Mouse (Mus musculus): ENCODE measurements around the gene Sftpa1. TPM values are rescaled to one million over a fixed set of nuclear protein-coding genes. Genes with fewer than 3 reads are reported as not detected.
A peak's percentile ranks its signal among the peaks of the same experiment; 100 is the strongest.

The Sftpa1 gene
- polyA plus RNA-seq, 1 experiment from 2014 or later = 4,929 TPM

- Histone ChIP-seq H3K27me3 (replicated peaks; ENCODE audit: insufficient read depth, low read length) (no peaks in the 10 kb centered on the region), H3K9me3 (ENCODE audit: low read length) (no peaks in the 10 kb centered on the region), H3K4me2 (replicated peaks; ENCODE audit: low read depth, low read length) (no peak overlapping the region), H3K4me1 (ENCODE audit: insufficient read depth, low read depth, low read length) (no peaks in the 10 kb centered on the region; the same call in 1 of the 2 replicates), H3K36me3 (ENCODE audit: insufficient read depth, low read length) (no peaks in the 10 kb centered on the region), H3K27ac (ENCODE audit: low read length) (peak overlapping the region; percentile 69), H3K9ac (replicated peaks; ENCODE audit: low read depth) (no peak overlapping the region), H3K4me3 (ENCODE audit: low read depth, low read length) (no peak overlapping the region)
- DNase-seq (ENCODE audit: low spot score) (peak; percentile 32), ATAC-seq (peak; percentile 71)
- TF ChIP-seq CTCF (IDR thresholded peaks at IDR 0.05) (no peak), EP300 (IDR thresholded peaks at IDR 0.05) (peak; percentile 77)
- WGBS = 28% methylated on average over 3 of the region's 3 CpGs
Measured at GRCm38 (mm10) chr14:41146922-41147321, 15.3 kb downstream of the Sftpa1 start.

- peak; percentile 36 for DNase-seq (ENCODE audit: low spot score)
- Histone ChIP-seq H3K4me1 (ENCODE audit: insufficient read depth, low read depth, low read length) (no peaks in the 10 kb centered on the region; the same call in 1 of the 2 replicates), H3K36me3 (ENCODE audit: insufficient read depth, low read length) (no peaks in the 10 kb centered on the region), H3K27ac (ENCODE audit: low read length) (peak overlapping the region; percentile 69), H3K9me3 (ENCODE audit: low read length) (no peaks in the 10 kb centered on the region), H3K4me2 (replicated peaks; ENCODE audit: low read depth, low read length) (no peak overlapping the region), H3K4me3 (ENCODE audit: low read depth, low read length) (no peak overlapping the region), H3K27me3 (replicated peaks; ENCODE audit: insufficient read depth, low read length) (no peaks in the 10 kb centered on the region), H3K9ac (replicated peaks; ENCODE audit: low read depth) (no peak overlapping the region)
- TF ChIP-seq CTCF (IDR thresholded peaks at IDR 0.05) = no peak
- no peak for TF ChIP-seq EP300 (IDR thresholded peaks at IDR 0.05)
- peak; percentile 48 for ATAC-seq
- 51% methylated on average over 2 of the region's 2 CpGs for WGBS
Measured at GRCm38 (mm10) chr14:41147356-41147755, 15.8 kb downstream of the Sftpa1 start.

- no peaks in the 10 kb centered on the region for H3K27me3 ChIP-seq (replicated peaks; ENCODE audit: insufficient read depth, low read length)
- no peaks in the 10 kb centered on the region for H3K36me3 ChIP-seq (ENCODE audit: insufficient read depth, low read length)
- H3K4me3 ChIP-seq (ENCODE audit: low read depth, low read length) = no peak within 1 kb of the TSS
- DNase-seq (ENCODE audit: low spot score) (no peak), ATAC-seq (no peak)
- H3K9me3 ChIP-seq (ENCODE audit: low read length) = no peaks in the 10 kb centered on the region
- no peaks in the 10 kb centered on the region; the same call in 1 of the 2 replicates for H3K4me1 ChIP-seq (ENCODE audit: insufficient read depth, low read depth, low read length)
- 77% methylated on average over 7 of the region's 7 CpGs for WGBS
- no peak within 1 kb of the TSS for H3K9ac ChIP-seq (replicated peaks; ENCODE audit: low read depth)
- no peak within 1 kb of the TSS for H3K4me2 ChIP-seq (replicated peaks; ENCODE audit: low read depth, low read length)
- TF ChIP-seq EP300 (IDR thresholded peaks at IDR 0.05) = no peak
- no peak for TF ChIP-seq CTCF (IDR thresholded peaks at IDR 0.05)
- no peak within 1 kb of the TSS for H3K27ac ChIP-seq (ENCODE audit: low read length)
Measured at GRCm38 (mm10) chr14:41151220-41151898, 19.8 kb downstream of the Sftpa1 start, which contains the start of gene Mbl1. Gene Mbl1, plus strand, starts transcription at chr14:41151458.

- Histone ChIP-seq H3K36me3 (ENCODE audit: insufficient read depth, low read length) (no peaks in the 10 kb centered on the region), H3K27ac (ENCODE audit: low read length) (no peak overlapping the region), H3K9me3 (ENCODE audit: low read length) (no peaks in the 10 kb centered on the region), H3K9ac (replicated peaks; ENCODE audit: low read depth) (no peak overlapping the region), H3K4me3 (ENCODE audit: low read depth, low read length) (no peak overlapping the region), H3K27me3 (replicated peaks; ENCODE audit: insufficient read depth, low read length) (no peaks in the 10 kb centered on the region), H3K4me1 (ENCODE audit: insufficient read depth, low read depth, low read length) (no peaks in the 10 kb centered on the region), H3K4me2 (replicated peaks; ENCODE audit: low read depth, low read length) (no peak overlapping the region)
- no peak for DNase-seq (ENCODE audit: low spot score)
- ATAC-seq = no peak
- TF ChIP-seq EP300 (IDR thresholded peaks at IDR 0.05) = no peak
- TF ChIP-seq CTCF (IDR thresholded peaks at IDR 0.05) = no peak
- 53% methylated on average over 4 of the region's 4 CpGs for WGBS
Measured at GRCm38 (mm10) chr14:41160076-41160475, 28.5 kb downstream of the Sftpa1 start.

- ATAC-seq = 0 out of 2 replicates have a peak, but pooled peaks have one; percentile 16
- Histone ChIP-seq H3K36me3 (ENCODE audit: insufficient read depth, low read length) (no peaks in the 10 kb centered on the region), H3K27ac (ENCODE audit: low read length) (no peak overlapping the region), H3K9me3 (ENCODE audit: low read length) (no peaks in the 10 kb centered on the region), H3K4me1 (ENCODE audit: insufficient read depth, low read depth, low read length) (no peaks in the 10 kb centered on the region), H3K27me3 (replicated peaks; ENCODE audit: insufficient read depth, low read length) (no peaks in the 10 kb centered on the region), H3K4me2 (replicated peaks; ENCODE audit: low read depth, low read length) (no peak overlapping the region), H3K9ac (replicated peaks; ENCODE audit: low read depth) (no peak overlapping the region), H3K4me3 (ENCODE audit: low read depth, low read length) (no peak overlapping the region)
- 14% methylated on average over 1 of the region's 1 CpGs for WGBS
- DNase-seq (ENCODE audit: low spot score) = no peak
- TF ChIP-seq CTCF (IDR thresholded peaks at IDR 0.05) = no peak
- TF ChIP-seq EP300 (IDR thresholded peaks at IDR 0.05) = no peak
Measured at GRCm38 (mm10) chr14:41160743-41161142, 29.2 kb downstream of the Sftpa1 start.

- DNase-seq (ENCODE audit: low spot score) = peak; percentile 53
Measured at GRCm38 (mm10) chr14:41162663-41163062, 31.1 kb downstream of the Sftpa1 start.

More at GRCm38 (mm10) chr14:41162663-41163062, 31.1 kb downstream of the Sftpa1 start:
- H3K4me2 ChIP-seq (replicated peaks; ENCODE audit: low read depth, low read length) = no peak overlapping the region
- no peak overlapping the region for H3K4me3 ChIP-seq (ENCODE audit: low read depth, low read length)
- TF ChIP-seq CTCF (IDR thresholded peaks at IDR 0.05) = peak; percentile 84
- TF ChIP-seq EP300 (IDR thresholded peaks at IDR 0.05) = no peak
- H3K9ac ChIP-seq (replicated peaks; ENCODE audit: low read depth) = no peak overlapping the region
- no peaks in the 10 kb centered on the region for H3K36me3 ChIP-seq (ENCODE audit: insufficient read depth, low read length)
- WGBS = 18% methylated on average over 2 of the region's 2 CpGs
- H3K4me1 ChIP-seq (ENCODE audit: insufficient read depth, low read depth, low read length) = no peaks in the 10 kb centered on the region
- H3K9me3 ChIP-seq (ENCODE audit: low read length) = no peaks in the 10 kb centered on the region
- H3K27me3 ChIP-seq (replicated peaks; ENCODE audit: insufficient read depth, low read length) = no peaks in the 10 kb centered on the region
- ATAC-seq = peak; percentile 54
- H3K27ac ChIP-seq (ENCODE audit: low read length) = no peak overlapping the region
